Mouse (Mus musculus): Measurements from ENCODE around the gene Phyhd1. TPM values are rescaled to one million over a fixed set of nuclear protein-coding genes. Genes with fewer than 3 reads are reported as not detected.

The Phyhd1 gene
- polyA plus RNA-seq, 2 experiments = 9.8 to 15.9 TPM

- Histone ChIP-seq H3K4me1 (replicated peaks; ENCODE audit: control insufficient read depth in 2 of 2, insufficient read depth in 2 of 2, low read length in 1 of 2) (peaks cover 12 to 31% of the 10 kb centered on the region in 2 experiments), H3K4me3 (ENCODE audit: insufficient read depth in 1 of 2, low read depth in 2 of 2, low read length in 2 of 2) (peak within 1 kb of the TSS; percentile 84 to 94), H3K4me2 (ENCODE audit: low read depth) (peak within 1 kb of the TSS; percentile 94), H3K36me3 (replicated peaks; ENCODE audit: control insufficient read depth, insufficient read depth, low read depth) (peaks cover 10% of the 10 kb centered on the region), H3K27ac (peak within 1 kb of the TSS; percentile 53), H3K9ac (replicated peaks) (peak within 1 kb of the TSS; percentile 83), H3K9me3 (ENCODE audit: control insufficient read depth, low read length) (no peaks in the 10 kb centered on the region), H3K27me3 (ENCODE audit: control insufficient read depth, insufficient read depth, low read length) (no peaks in the 10 kb centered on the region)
- DNase-seq (ENCODE audit: low read depth in 3 of 3, low spot score in 3 of 3) (peak; percentile 96 to 97 (median 96)), ATAC-seq (ENCODE audit: insufficient read depth) (peak; percentile 95)
- WGBS (ENCODE audit: insufficient replicate concordance) = under 1% methylated on average over 67 of the region's 67 CpGs
- peak; percentile 55 for TF ChIP-seq CTCF (IDR thresholded peaks at IDR 0.05; ENCODE audit: low read depth)
- 0 out of 2 replicates have a peak, but pooled peaks have one; percentile 39 for TF ChIP-seq EP300 (IDR thresholded peaks at IDR 0.05; ENCODE audit: low read depth)
These were observed 28.7 kb upstream of the Phyhd1 start, which contains the start of gene Lrrc8a for GRCm38 (mm10) chr2:30237199-30237880. Lrrc8a (plus strand) TSS chr2:30237715.

- DNase-seq (ENCODE audit: low read depth in 3 of 3, low spot score in 3 of 3) = no peak
- peak overlapping the region; percentile 84 to 94 for H3K4me3 ChIP-seq (ENCODE audit: insufficient read depth in 1 of 2, low read depth in 2 of 2, low read length in 2 of 2)
- ATAC-seq (ENCODE audit: insufficient read depth) = peak; percentile 84
- TF ChIP-seq EP300 (IDR thresholded peaks at IDR 0.05; ENCODE audit: low read depth) (no peak), CTCF (IDR thresholded peaks at IDR 0.05; ENCODE audit: low read depth) (no peak)
- no peaks in the 10 kb centered on the region for H3K27me3 ChIP-seq (ENCODE audit: control insufficient read depth, insufficient read depth, low read length)
- peaks cover 12 to 31% of the 10 kb centered on the region in 2 experiments for H3K4me1 ChIP-seq (replicated peaks; ENCODE audit: control insufficient read depth in 2 of 2, insufficient read depth in 2 of 2, low read length in 1 of 2)
- H3K27ac ChIP-seq = peak overlapping the region; percentile 53
- no peaks in the 10 kb centered on the region for H3K9me3 ChIP-seq (ENCODE audit: control insufficient read depth, low read length)
- under 1% methylated on average over 42 of the region's 42 CpGs for WGBS (ENCODE audit: insufficient replicate concordance)
- peaks cover 10% of the 10 kb centered on the region for H3K36me3 ChIP-seq (replicated peaks; ENCODE audit: control insufficient read depth, insufficient read depth, low read depth)
- H3K9ac ChIP-seq (replicated peaks) = peak overlapping the region; percentile 83
- peak overlapping the region; percentile 94 for H3K4me2 ChIP-seq (ENCODE audit: low read depth)
These were observed 28.1 kb upstream of the Phyhd1 start for GRCm38 (mm10) chr2:30237881-30238280.

- Histone ChIP-seq H3K4me3 (ENCODE audit: insufficient read depth in 1 of 2, low read depth in 2 of 2, low read length in 2 of 2) (peak overlapping the region; percentile 84 to 94), H3K27me3 (ENCODE audit: control insufficient read depth, insufficient read depth, low read length) (no peaks in the 10 kb centered on the region), H3K4me1 (replicated peaks; ENCODE audit: control insufficient read depth in 2 of 2, insufficient read depth in 2 of 2, low read length in 1 of 2) (peaks cover 12 to 31% of the 10 kb centered on the region in 2 experiments), H3K4me2 (ENCODE audit: low read depth) (peak overlapping the region; percentile 94), H3K9ac (replicated peaks) (peak overlapping the region; percentile 83), H3K9me3 (ENCODE audit: control insufficient read depth, low read length) (no peaks in the 10 kb centered on the region), H3K36me3 (replicated peaks; ENCODE audit: control insufficient read depth, insufficient read depth, low read depth) (peaks cover 16% of the 10 kb centered on the region), H3K27ac (peak overlapping the region; percentile 53)
- TF ChIP-seq EP300 (IDR thresholded peaks at IDR 0.05; ENCODE audit: low read depth) = no peak
- TF ChIP-seq CTCF (IDR thresholded peaks at IDR 0.05; ENCODE audit: low read depth) = no peak
- 60% methylated on average over 3 of the region's 3 CpGs for WGBS (ENCODE audit: insufficient replicate concordance)
- no peak for DNase-seq (ENCODE audit: low read depth in 3 of 3, low spot score in 3 of 3)
- no peak for ATAC-seq (ENCODE audit: insufficient read depth)
These were observed 27.0 kb upstream of the Phyhd1 start for GRCm38 (mm10) chr2:30238906-30239465.

GRCm38 (mm10) chr2:30239777-30240176 lies 26.2 kb upstream of the Phyhd1 start:
- peak overlapping the region; percentile 94 for H3K4me2 ChIP-seq (ENCODE audit: low read depth)
- no peaks in the 10 kb centered on the region for H3K27me3 ChIP-seq (ENCODE audit: control insufficient read depth, insufficient read depth, low read length)
- 28% methylated on average over 4 of the region's 4 CpGs for WGBS (ENCODE audit: insufficient replicate concordance)
- DNase-seq (ENCODE audit: low read depth in 3 of 3, low spot score in 3 of 3) = peak in 2 of 3 experiments; percentile 33 to 35
- peak; percentile 21 for ATAC-seq (ENCODE audit: insufficient read depth)
- H3K4me3 ChIP-seq (ENCODE audit: insufficient read depth in 1 of 2, low read depth in 2 of 2, low read length in 2 of 2) = peak overlapping the region; percentile 11 to 84
- no peaks in the 10 kb centered on the region for H3K9me3 ChIP-seq (ENCODE audit: control insufficient read depth, low read length)
- peak overlapping the region; percentile 53 for H3K27ac ChIP-seq
- peak overlapping the region; percentile 83 for H3K9ac ChIP-seq (replicated peaks)
- H3K36me3 ChIP-seq (replicated peaks; ENCODE audit: control insufficient read depth, insufficient read depth, low read depth) = peaks cover 16% of the 10 kb centered on the region
- H3K4me1 ChIP-seq (replicated peaks; ENCODE audit: control insufficient read depth in 2 of 2, insufficient read depth in 2 of 2, low read length in 1 of 2) = peaks cover 12 to 31% of the 10 kb centered on the region in 2 experiments
- TF ChIP-seq EP300 (IDR thresholded peaks at IDR 0.05; ENCODE audit: low read depth) (no peak), CTCF (IDR thresholded peaks at IDR 0.05; ENCODE audit: low read depth) (no peak)

- no peak for TF ChIP-seq EP300 (IDR thresholded peaks at IDR 0.05; ENCODE audit: low read depth)
- TF ChIP-seq CTCF (IDR thresholded peaks at IDR 0.05; ENCODE audit: low read depth) = no peak
- no peak for DNase-seq (ENCODE audit: low read depth in 3 of 3, low spot score in 3 of 3)
- Histone ChIP-seq H3K9me3 (ENCODE audit: control insufficient read depth, low read length) (no peaks in the 10 kb centered on the region), H3K4me3 (ENCODE audit: insufficient read depth in 1 of 2, low read depth in 2 of 2, low read length in 2 of 2) (peak within 1 kb of the TSS; percentile 11 to 84), H3K9ac (replicated peaks) (peak within 1 kb of the TSS; percentile 83), H3K36me3 (replicated peaks; ENCODE audit: control insufficient read depth, insufficient read depth, low read depth) (peaks cover 16% of the 10 kb centered on the region), H3K27ac (peak within 1 kb of the TSS; percentile 53), H3K27me3 (ENCODE audit: control insufficient read depth, insufficient read depth, low read length) (no peaks in the 10 kb centered on the region), H3K4me1 (replicated peaks; ENCODE audit: control insufficient read depth in 2 of 2, insufficient read depth in 2 of 2, low read length in 1 of 2) (peaks cover 12 to 31% of the 10 kb centered on the region in 2 experiments), H3K4me2 (ENCODE audit: low read depth) (peak within 1 kb of the TSS; percentile 94)
- WGBS (ENCODE audit: insufficient replicate concordance) = 73% methylated on average over 2 of the region's 2 CpGs
- ATAC-seq (ENCODE audit: insufficient read depth) = no peak
These were observed 25.7 kb upstream of the Phyhd1 start, which contains the start of gene Gm28035 for GRCm38 (mm10) chr2:30240267-30240666. Gm28035 (plus strand) TSS chr2:30240567.

Data from liver, embryonic 14.5 days (tissue).